Mouse (Mus musculus) midbrain, postnatal 0 days (tissue): Measurements from ENCODE around the gene Ier5. TPM values are rescaled to one million over a fixed set of nuclear protein-coding genes. Genes with fewer than 3 reads are reported as not detected.
A peak's percentile ranks its signal among the peaks of the same experiment; 100 is the strongest.

Source experiments
- ATAC-seq: fragments of 200-750 bp; cut with Nextera tagmentation; 2 replicates; pipeline ENCODE4 v1.8.0; 2017; ENCODE audit warnings: moderate number of reproducible peaks, mild to moderate bottlenecking, moderate TSS enrichment, moderate library complexity; ENCODE audit not compliant: low FRiP score
- DNase-seq: peaks from one replicate; pipeline ENCODE4 v3.0.0-alpha.2; 2015; ENCODE audit warnings: low spot score
- H3K27ac ChIP-seq: fragments of 300-500 bp; sonication (generic); 2 replicates; pipeline ENCODE4 v1.5.1; 2014; ENCODE audit warnings: low read depth, mild to moderate bottlenecking, low read length, mixed read lengths
- H3K27me3 ChIP-seq: fragments of 300-500 bp; sonication (generic); 2 replicates; pipeline ENCODE4 v1.6.1; 2014; ENCODE audit warnings: low read length, control low read depth, mixed read lengths; ENCODE audit not compliant: insufficient read depth
- H3K36me3 ChIP-seq: fragments of 300-500 bp; sonication (generic); 2 replicates; pipeline ENCODE4 v1.6.1; 2014; ENCODE audit warnings: low read length, control low read depth, mixed read lengths; ENCODE audit not compliant: insufficient read depth
- H3K4me1 ChIP-seq: fragments of 300-500 bp; sonication (generic); 2 replicates; pipeline ENCODE4 v1.6.1; 2014; ENCODE audit warnings: mild to moderate bottlenecking, control low read depth, antibody characterized with exemption, low read length, mixed read lengths; ENCODE audit not compliant: insufficient read depth
- H3K4me2 ChIP-seq: fragments of 300-500 bp; sonication (generic); 2 replicates; pipeline ENCODE4 v1.6.1; 2014; ENCODE audit warnings: low read depth, mild to moderate bottlenecking, low read length, mixed read lengths; ENCODE audit not compliant: poor library complexity, severe bottlenecking
- H3K4me3 ChIP-seq: fragments of 300-500 bp; sonication (generic); 2 replicates; pipeline ENCODE4 v1.5.1; 2014; ENCODE audit warnings: low read depth, mild to moderate bottlenecking, low read length, moderate library complexity
- H3K9ac ChIP-seq: fragments of 300-500 bp; sonication (generic); replicated peaks from 2 replicates; pipeline ENCODE4 v1.6.1; 2014; ENCODE audit warnings: mild to moderate bottlenecking, low read length, moderate library complexity, mixed read lengths; ENCODE audit not compliant: poor library complexity, severe bottlenecking
- H3K9me3 ChIP-seq: fragments of 300-500 bp; sonication (generic); 2 replicates; pipeline ENCODE4 v1.6.1; 2016; ENCODE audit warnings: low read length, control low read depth
- CTCF ChIP-seq: IDR thresholded peaks from 2 replicates; pipeline ENCODE4 v1.5.1; 2016; ENCODE audit warnings: antibody characterized with exemption, mild to moderate bottlenecking
- WGBS: fragments of 180-500 bp; shearing (Covaris S2); extraction: QIAGEN DNeasy Blood & Tissue Kit; methylation state at CpG from one replicate; pipeline ENCODE4 v1.1.7; 2014; 5-methylcytosine and 5-hydroxymethylcytosine counted together
- polyA plus RNA-seq: library from polyadenylated mRNA; unstranded; fragments of >200 nt; fragmentation: Nextera tagmentation; extraction: Ambion mirVana; gene quantifications from 2 replicates; pipeline ENCODE4 v1.2.1, GENCODE M21; 2015
- total RNA-seq: library from RNA; depleted of rRNA; stranded (reverse); fragments of >200 nt; gene quantifications from 2 replicates; pipeline ENCODE4 v1.2.3, GENCODE M21; 2014

Ier5 gene
- total and polyA plus RNA-seq, 2 experiments from 2014 or later, result 4.0 to 44.2 TPM

- DNase-seq, result no peak
- Histone ChIP-seq H3K9ac (0 out of 2 replicates have a peak overlapping the region, but pooled peaks have one; percentile 97), H3K27ac (0 out of 2 replicates have a peak overlapping the region, but pooled peaks have one; percentile 84), H3K36me3 (no peaks in the 10 kb centered on the region), H3K4me2 (peak overlapping the region; percentile 84), H3K9me3 (no peaks in the 10 kb centered on the region), H3K4me1 (peaks cover 19% of the 10 kb centered on the region), H3K4me3 (peak overlapping the region; percentile 96), H3K27me3 (no peaks in the 10 kb centered on the region)
- TF ChIP-seq CTCF, result no peak
- ATAC-seq, result no peak
- 28% methylated on average over 6 of the region's 6 CpGs for WGBS
Measured at GRCm38 (mm10) chr1:155097354-155097753, 2.1 kb downstream of the Ier5 start.

GRCm38 (mm10) chr1:155096620-155097261, 2.7 kb downstream of the Ier5 start:
- TF ChIP-seq CTCF, result no peak
- H3K27me3 ChIP-seq, result no peaks in the 10 kb centered on the region
- peak overlapping the region; percentile 96 for H3K4me3 ChIP-seq
- H3K4me1 ChIP-seq, result peaks cover 25% of the 10 kb centered on the region
- no peaks in the 10 kb centered on the region for H3K9me3 ChIP-seq
- ATAC-seq (no peak), DNase-seq (no peak)
- H3K9ac ChIP-seq, result no peak overlapping the region
- no peaks in the 10 kb centered on the region for H3K36me3 ChIP-seq
- no peak overlapping the region for H3K27ac ChIP-seq
- H3K4me2 ChIP-seq, result peak overlapping the region; percentile 84
- WGBS, result 78% methylated on average over 4 of the region's 4 CpGs

GRCm38 (mm10) chr1:155093971-155094707, 5.3 kb downstream of the Ier5 start:
- Histone ChIP-seq H3K4me1 (peaks cover 29% of the 10 kb centered on the region), H3K9ac (no peak overlapping the region), H3K36me3 (no peaks in the 10 kb centered on the region), H3K9me3 (no peaks in the 10 kb centered on the region), H3K27me3 (no peaks in the 10 kb centered on the region), H3K27ac (no peak overlapping the region), H3K4me2 (no peak overlapping the region), H3K4me3 (no peak overlapping the region)
- DNase-seq (no peak), ATAC-seq (no peak)
- TF ChIP-seq CTCF, result no peak
- WGBS, result 43% methylated on average over 9 of the region's 9 CpGs

GRCm38 (mm10) chr1:155093145-155093791, 6.2 kb downstream of the Ier5 start:
- TF ChIP-seq CTCF, result no peak
- Histone ChIP-seq H3K9me3 (no peaks in the 10 kb centered on the region), H3K4me1 (peaks cover 29% of the 10 kb centered on the region), H3K4me3 (no peak overlapping the region), H3K4me2 (no peak overlapping the region), H3K27ac (no peak overlapping the region), H3K36me3 (no peaks in the 10 kb centered on the region), H3K9ac (no peak overlapping the region), H3K27me3 (no peaks in the 10 kb centered on the region)
- WGBS, result 27% methylated on average over 4 of the region's 4 CpGs
- no peak for ATAC-seq
- DNase-seq, result peak; percentile 40

GRCm38 (mm10) chr1:155091842-155092800, 7.3 kb downstream of the Ier5 start:
- no peak for TF ChIP-seq CTCF
- Histone ChIP-seq H3K9ac (no peak overlapping the region), H3K27me3 (no peaks in the 10 kb centered on the region), H3K4me2 (no peak overlapping the region), H3K4me3 (no peak overlapping the region), H3K27ac (0 out of 2 replicates have a peak overlapping the region, but pooled peaks have one; percentile 47), H3K4me1 (peaks cover 29% of the 10 kb centered on the region), H3K36me3 (no peaks in the 10 kb centered on the region), H3K9me3 (no peaks in the 10 kb centered on the region)
- peak; percentile 62 for ATAC-seq
- DNase-seq, result peak; percentile 84
- 22% methylated on average over 13 of the region's 14 CpGs for WGBS
